23 mouse cellular contexts compared by ENCODE assay signal in genomic region chr11:53523545-53524405, GRCm38 (mm10). TPM values are rescaled to one million over a fixed set of nuclear protein-coding genes. Genes with fewer than 3 reads are reported as not detected.
DNase-seq lines count a peak whose midpoint lies in the region; ATAC-seq and TF ChIP-seq lines count a peak whose summit lies in the region.
"Had no signal": no experiment of that assay in that cellular context is flagged by ENCODE, and none has a peak within 500 bp of the region (broad histone marks: within the 10 kb centered on the region; RNA-seq: fewer than 3 reads in every experiment).

No protein-coding gene starts in this region.

- no peak for TF ChIP-seq CTCF in gastrocnemius, adult 2 months (IDR thresholded peaks at IDR 0.05)

- 0 out of 2 replicates have a peak overlapping the region, but pooled peaks have one; percentile 33 for H3K4me3 ChIP-seq in gastrocnemius, adult 2 months
- H3K4me3 ChIP-seq in neural tube, embryonic 13.5 days, result no peak overlapping the region
- no peak overlapping the region for H3K4me3 ChIP-seq in neural tube, embryonic 15.5 days (replicated peaks)
- H3K4me3 ChIP-seq in midbrain, embryonic 16.5 days (ENCODE audit: low read depth, low read length), result no peak overlapping the region
- no peak overlapping the region for H3K4me3 ChIP-seq in heart, embryonic 12.5 days
- H3K4me3 ChIP-seq: heart, embryonic 15.5 days; midbrain, embryonic 15.5 days had no signal

- intact Hi-C loops in gastrocnemius, adult 2 months (cut with DNase I), result loop anchor here (5.0 kb wide), 1 partner anchor 56 kb away; no protein-coding TSS in a partner anchor
- intact Hi-C loops in gastrocnemius, postnatal 14 days (cut with DNase I; ENCODE audit: low total_unique reads), result no loop called here

- H3K4me1 ChIP-seq in neural tube, embryonic 13.5 days (replicated peaks), result peaks cover 62% of the 10 kb centered on the region
- H3K4me1 ChIP-seq in neural tube, embryonic 15.5 days, result peaks cover 55% of the 10 kb centered on the region
- H3K4me1 ChIP-seq in midbrain, embryonic 16.5 days (ENCODE audit: control insufficient read depth, insufficient read depth, low read length), result peaks cover 19% of the 10 kb centered on the region
- peaks cover 76% of the 10 kb centered on the region for H3K4me1 ChIP-seq in heart, embryonic 12.5 days (replicated peaks)

- no peaks in the 10 kb centered on the region for H3K27me3 ChIP-seq in neural tube, embryonic 13.5 days
- H3K27me3 ChIP-seq in neural tube, embryonic 15.5 days (replicated peaks), result no peaks in the 10 kb centered on the region
- no peaks in the 10 kb centered on the region for H3K27me3 ChIP-seq in midbrain, embryonic 16.5 days (ENCODE audit: control insufficient read depth, insufficient read depth, low read depth, low read length)
- H3K27me3 ChIP-seq in heart, embryonic 12.5 days (replicated peaks), result no peaks in the 10 kb centered on the region
- H3K27me3 ChIP-seq: heart, embryonic 15.5 days had no signal

- 85% methylated on average over 14 of the region's 14 CpGs for WGBS in neural tube, embryonic 13.5 days
- 83% methylated on average over 14 of the region's 14 CpGs for WGBS in neural tube, embryonic 15.5 days
- 84% methylated on average over 14 of the region's 14 CpGs for WGBS in midbrain, embryonic 16.5 days
- WGBS in heart, embryonic 12.5 days, result 82% methylated on average over 14 of the region's 14 CpGs

- DNase-seq in cerebellum, adult 11-12 months, result peak; percentile 70
- DNase-seq in cerebellum, postnatal 36 days, result no peak
- DNase-seq in gastrocnemius, adult 2 months, result no peak
- DNase-seq in gastrocnemius, postnatal 14 days, result no peak
- DNase-seq: forebrain, postnatal 0 days; gastrocnemius, postnatal 25 days; kidney, adult 18-20 months; kidney, postnatal 36 days; thymus, postnatal 4 days had no signal

- H3K9ac ChIP-seq in neural tube, embryonic 13.5 days, result no peak overlapping the region
- no peak overlapping the region for H3K9ac ChIP-seq in neural tube, embryonic 15.5 days (replicated peaks)
- no peak overlapping the region for H3K9ac ChIP-seq in midbrain, embryonic 16.5 days (ENCODE audit: low read depth, low read length)
- no peak overlapping the region for H3K9ac ChIP-seq in heart, embryonic 12.5 days
- H3K9ac ChIP-seq: forebrain, postnatal 0 days; heart, embryonic 15.5 days; hindbrain, embryonic 14.5 days; midbrain, embryonic 15.5 days had no signal

- H3K9me3 ChIP-seq in neural tube, embryonic 13.5 days, result no peaks in the 10 kb centered on the region
- no peaks in the 10 kb centered on the region for H3K9me3 ChIP-seq in neural tube, embryonic 15.5 days (replicated peaks)
- H3K9me3 ChIP-seq in midbrain, embryonic 16.5 days (replicated peaks; ENCODE audit: control insufficient read depth, low read length, poor library complexity, severe bottlenecking), result no peaks in the 10 kb centered on the region
- no peaks in the 10 kb centered on the region for H3K9me3 ChIP-seq in heart, embryonic 12.5 days (replicated peaks)
- H3K9me3 ChIP-seq: heart, embryonic 15.5 days; midbrain, embryonic 15.5 days had no signal

- no peak for ATAC-seq in neural tube, embryonic 13.5 days (ENCODE audit: low read depth)
- ATAC-seq in neural tube, embryonic 15.5 days (ENCODE audit: low FRiP score), result no peak
- no peak for ATAC-seq in midbrain, embryonic 16.5 days
- ATAC-seq in heart, embryonic 12.5 days (ENCODE audit: insufficient number of reproducible peaks, low FRiP score), result no peak
- ATAC-seq: forebrain, postnatal 0 days; midbrain, embryonic 15.5 days had no signal

- H3K4me2 ChIP-seq in neural tube, embryonic 13.5 days, result no peak overlapping the region
- H3K4me2 ChIP-seq in neural tube, embryonic 15.5 days, result no peak overlapping the region
- H3K4me2 ChIP-seq in midbrain, embryonic 16.5 days (ENCODE audit: low read length), result no peak overlapping the region
- no peak overlapping the region for H3K4me2 ChIP-seq in heart, embryonic 12.5 days
- H3K4me2 ChIP-seq: heart, embryonic 15.5 days; hindbrain, embryonic 14.5 days; midbrain, embryonic 15.5 days had no signal

- H3K27ac ChIP-seq in gastrocnemius, adult 2 months, result peak overlapping the region; percentile 90
- peak overlapping the region; percentile 13; the same call in 1 of the 2 replicates for H3K27ac ChIP-seq in neural tube, embryonic 13.5 days (replicated peaks)
- no peak overlapping the region for H3K27ac ChIP-seq in neural tube, embryonic 15.5 days (replicated peaks)
- no peak overlapping the region for H3K27ac ChIP-seq in midbrain, embryonic 16.5 days (ENCODE audit: low read length)
- H3K27ac ChIP-seq in heart, embryonic 12.5 days (ENCODE audit: poor library complexity, severe bottlenecking), result no peak overlapping the region
- H3K27ac ChIP-seq: heart, embryonic 15.5 days; hindbrain, embryonic 14.5 days; macrophage; midbrain, embryonic 15.5 days; stomach, postnatal 0 days had no signal

- no peaks in the 10 kb centered on the region for H3K36me3 ChIP-seq in neural tube, embryonic 13.5 days
- no peaks in the 10 kb centered on the region for H3K36me3 ChIP-seq in neural tube, embryonic 15.5 days
- H3K36me3 ChIP-seq in midbrain, embryonic 16.5 days (ENCODE audit: control insufficient read depth, insufficient read depth, low read length), result no peaks in the 10 kb centered on the region
- no peaks in the 10 kb centered on the region for H3K36me3 ChIP-seq in heart, embryonic 12.5 days
- H3K36me3 ChIP-seq: heart, embryonic 15.5 days; midbrain, embryonic 15.5 days had no signal

RNA-seq across cellular contexts. Expression of gene Sept8, which starts 4.7 kb away (rescaled TPM):
- total RNA-seq in gastrocnemius, adult 2 months (2021), result 10 to 100 TPM in 1 of 2 experiments, 1 to 10 TPM in 1; 9.5 to 14.0 TPM
- total RNA-seq in gastrocnemius, postnatal 14 days (2021), result 10 to 100 TPM; 25.6 to 31.3 TPM
- 21.3 and 24.2 TPM in 2 replicates for polyA plus RNA-seq in neural tube, embryonic 13.5 days (2015; fragmentation: Nextera tagmentation; extraction: Ambion mirVana)
- 23.3 and 26.2 TPM in 2 replicates for polyA plus RNA-seq in neural tube, embryonic 15.5 days (2015; fragmentation: Nextera tagmentation; extraction: Ambion mirVana)
- 20.0 and 20.7 TPM in 2 replicates for polyA plus RNA-seq in midbrain, embryonic 16.5 days (2015; fragmentation: Nextera tagmentation; extraction: Ambion mirVana)
- polyA plus RNA-seq in heart, embryonic 12.5 days (2016; fragmentation: Nextera tagmentation; extraction: Ambion mirVana), result 25.1 and 28.4 TPM in 2 replicates

RNA-seq across cellular contexts. Expression of gene Kif3a, which starts 43.4 kb away (rescaled TPM):
- 1 to 10 TPM; 4.6 to 6.3 TPM for total RNA-seq in gastrocnemius, adult 2 months (2021)
- 1 to 10 TPM; 6.8 to 7.4 TPM for total RNA-seq in gastrocnemius, postnatal 14 days (2021)
- 265 and 272 TPM in 2 replicates for polyA plus RNA-seq in neural tube, embryonic 13.5 days (2015; fragmentation: Nextera tagmentation; extraction: Ambion mirVana)
- polyA plus RNA-seq in neural tube, embryonic 15.5 days (2015; fragmentation: Nextera tagmentation; extraction: Ambion mirVana), result 275 and 338 TPM in 2 replicates
- 363 and 379 TPM in 2 replicates for polyA plus RNA-seq in midbrain, embryonic 16.5 days (2015; fragmentation: Nextera tagmentation; extraction: Ambion mirVana)
- 36.1 and 37.2 TPM in 2 replicates for polyA plus RNA-seq in heart, embryonic 12.5 days (2016; fragmentation: Nextera tagmentation; extraction: Ambion mirVana)

RNA-seq across cellular contexts. Expression of gene Sowaha, which starts 43.7 kb away (rescaled TPM):
- total RNA-seq in gastrocnemius, adult 2 months (2021), result under 1 TPM; 0.06 to 0.15 TPM
- total RNA-seq in gastrocnemius, postnatal 14 days (2021), result under 1 TPM; 0.11 to 0.12 TPM
- 0.21 and 0.27 TPM in 2 replicates for polyA plus RNA-seq in neural tube, embryonic 13.5 days (2015; fragmentation: Nextera tagmentation; extraction: Ambion mirVana)
- 1.4 and 1.6 TPM in 2 replicates for polyA plus RNA-seq in neural tube, embryonic 15.5 days (2015; fragmentation: Nextera tagmentation; extraction: Ambion mirVana)
- polyA plus RNA-seq in midbrain, embryonic 16.5 days (2015; fragmentation: Nextera tagmentation; extraction: Ambion mirVana), result 1.1 and 1.6 TPM in 2 replicates
- 0.54 and 0.58 TPM in 2 replicates for polyA plus RNA-seq in heart, embryonic 12.5 days (2016; fragmentation: Nextera tagmentation; extraction: Ambion mirVana)
- total RNA-seq: CH12.LX had no signal
- polyA plus RNA-seq: macrophage had no signal

RNA-seq across cellular contexts. Expression of gene Gm9945, which starts 43.8 kb away (rescaled TPM):
- total RNA-seq in gastrocnemius, adult 2 months (2021), result not detected
- not detected for total RNA-seq in gastrocnemius, postnatal 14 days (2021)
- not detected in 2 replicates for polyA plus RNA-seq in neural tube, embryonic 13.5 days (2015; fragmentation: Nextera tagmentation; extraction: Ambion mirVana)
- 0.27 TPM in 1 of 2 replicates, not detected in the other for polyA plus RNA-seq in neural tube, embryonic 15.5 days (2015; fragmentation: Nextera tagmentation; extraction: Ambion mirVana)
- not detected in 2 replicates for polyA plus RNA-seq in midbrain, embryonic 16.5 days (2015; fragmentation: Nextera tagmentation; extraction: Ambion mirVana)
- not detected in 2 replicates for polyA plus RNA-seq in heart, embryonic 12.5 days (2016; fragmentation: Nextera tagmentation; extraction: Ambion mirVana)
- total RNA-seq: CH12.LX; common myeloid progenitor, adult 5-6 weeks; forebrain, postnatal 0 days; gastrocnemius, postnatal 25 days had no signal
- polyA plus RNA-seq: heart, embryonic 15.5 days; macrophage; neural tube, embryonic 11.5 days; spleen, adult 2 months; stomach, postnatal 0 days had no signal

RNA-seq across cellular contexts. Expression of gene Gm9837, which starts 53.5 kb away (rescaled TPM):
- not detected for total RNA-seq in gastrocnemius, adult 2 months (2021)
- total RNA-seq in gastrocnemius, postnatal 14 days (2021), result not detected
- not detected in 2 replicates for polyA plus RNA-seq in neural tube, embryonic 13.5 days (2015; fragmentation: Nextera tagmentation; extraction: Ambion mirVana)
- not detected in 2 replicates for polyA plus RNA-seq in neural tube, embryonic 15.5 days (2015; fragmentation: Nextera tagmentation; extraction: Ambion mirVana)
- not detected in 2 replicates for polyA plus RNA-seq in midbrain, embryonic 16.5 days (2015; fragmentation: Nextera tagmentation; extraction: Ambion mirVana)
- polyA plus RNA-seq in heart, embryonic 12.5 days (2016; fragmentation: Nextera tagmentation; extraction: Ambion mirVana), result not detected in 2 replicates
- total RNA-seq: CH12.LX; common myeloid progenitor, adult 5-6 weeks; gastrocnemius, postnatal 25 days had no signal
- polyA plus RNA-seq: forebrain, postnatal 0 days; heart, embryonic 15.5 days; hindbrain, embryonic 14.5 days; liver, embryonic 16.5 days; macrophage; midbrain, embryonic 15.5 days; neural tube, embryonic 11.5 days; spleen, adult 2 months; stomach, postnatal 0 days had no signal

Comparison
In these comparisons a context has a peak if more than half of its experiments do, and no peak if none do; other contexts are left out.
1. H3K27ac ChIP-seq: peak in gastrocnemius, adult 2 months (single experiment) and neural tube, embryonic 13.5 days (single experiment); none in neural tube, embryonic 15.5 days (single experiment), midbrain, embryonic 16.5 days (single experiment) and heart, embryonic 12.5 days (single experiment).